Mouse (Mus musculus): ENCODE data around the gene Fam155a. TPM values are rescaled to one million over a fixed set of nuclear protein-coding genes. Genes with fewer than 3 reads are reported as not detected.

Fam155a gene
- polyA plus RNA-seq, 1 experiment from 2014 or later = 3.9 TPM

GRCm38 (mm10) chr8:9367721-9368120 is 403.2 kb downstream of the Fam155a start:
- Histone ChIP-seq H3K9me3 (ENCODE audit: control insufficient read depth, low read length) (no peaks in the 10 kb centered on the region), H3K4me2 (no peak overlapping the region), H3K4me1 (ENCODE audit: control insufficient read depth, insufficient read depth, low read length) (no peaks in the 10 kb centered on the region), H3K27me3 (ENCODE audit: control insufficient read depth, insufficient read depth, low read length) (no peaks in the 10 kb centered on the region), H3K4me3 (ENCODE audit: low read depth, low read length) (no peak overlapping the region), H3K36me3 (ENCODE audit: control insufficient read depth, insufficient read depth, low read length) (no peaks in the 10 kb centered on the region), H3K9ac (ENCODE audit: low read length) (no peak overlapping the region), H3K27ac (ENCODE audit: low read depth, low read length) (no peak overlapping the region)
- WGBS = 75% methylated on average over 6 of the region's 6 CpGs
- ATAC-seq (ENCODE audit: low FRiP score) (no peak), DNase-seq (ENCODE audit: low spot score, missing footprints) (no peak)

- H3K4me3 ChIP-seq (ENCODE audit: low read depth, low read length) = no peak overlapping the region
- H3K27ac ChIP-seq (ENCODE audit: low read depth, low read length) = no peak overlapping the region
- H3K4me2 ChIP-seq = no peak overlapping the region
- 96% methylated on average over 1 of the region's 1 CpGs for WGBS
- DNase-seq (ENCODE audit: low spot score, missing footprints) (no peak), ATAC-seq (ENCODE audit: low FRiP score) (no peak)
- H3K4me1 ChIP-seq (ENCODE audit: control insufficient read depth, insufficient read depth, low read length) = no peaks in the 10 kb centered on the region
- no peak overlapping the region for H3K9ac ChIP-seq (ENCODE audit: low read length)
- H3K36me3 ChIP-seq (ENCODE audit: control insufficient read depth, insufficient read depth, low read length) = no peaks in the 10 kb centered on the region
- no peaks in the 10 kb centered on the region for H3K27me3 ChIP-seq (ENCODE audit: control insufficient read depth, insufficient read depth, low read length)
- no peaks in the 10 kb centered on the region for H3K9me3 ChIP-seq (ENCODE audit: control insufficient read depth, low read length)
Measured at GRCm38 (mm10) chr8:9365381-9365780, 405.6 kb downstream of the Fam155a start.

GRCm38 (mm10) chr8:9348523-9349135 is 422.3 kb downstream of the Fam155a start:
- DNase-seq (ENCODE audit: low spot score, missing footprints) = peak; percentile 87
- Histone ChIP-seq H3K27me3 (ENCODE audit: control insufficient read depth, insufficient read depth, low read length) (no peaks in the 10 kb centered on the region), H3K4me1 (ENCODE audit: control insufficient read depth, insufficient read depth, low read length) (peaks cover 3% of the 10 kb centered on the region; the same call in 1 of the 2 replicates), H3K4me2 (no peak overlapping the region), H3K4me3 (ENCODE audit: low read depth, low read length) (no peak overlapping the region), H3K36me3 (ENCODE audit: control insufficient read depth, insufficient read depth, low read length) (no peaks in the 10 kb centered on the region), H3K27ac (ENCODE audit: low read depth, low read length) (no peak overlapping the region), H3K9me3 (ENCODE audit: control insufficient read depth, low read length) (no peaks in the 10 kb centered on the region), H3K9ac (ENCODE audit: low read length) (no peak overlapping the region)
- 51% methylated on average over 7 of the region's 7 CpGs for WGBS
- 0 out of 2 replicates have a peak, but pooled peaks have one; percentile 35 for ATAC-seq (ENCODE audit: low FRiP score)

- Histone ChIP-seq H3K27me3 (ENCODE audit: control insufficient read depth, insufficient read depth, low read length) (no peaks in the 10 kb centered on the region), H3K27ac (ENCODE audit: low read depth, low read length) (no peak overlapping the region), H3K9me3 (ENCODE audit: control insufficient read depth, low read length) (no peaks in the 10 kb centered on the region), H3K4me2 (no peak overlapping the region), H3K36me3 (ENCODE audit: control insufficient read depth, insufficient read depth, low read length) (no peaks in the 10 kb centered on the region), H3K4me3 (ENCODE audit: low read depth, low read length) (no peak overlapping the region), H3K4me1 (ENCODE audit: control insufficient read depth, insufficient read depth, low read length) (peaks cover 3% of the 10 kb centered on the region; the same call in 1 of the 2 replicates), H3K9ac (ENCODE audit: low read length) (no peak overlapping the region)
- no peak for ATAC-seq (ENCODE audit: low FRiP score)
- DNase-seq (ENCODE audit: low spot score, missing footprints) = no peak
- 77% methylated on average over 4 of the region's 4 CpGs for WGBS
Measured at GRCm38 (mm10) chr8:9347163-9347562, 423.8 kb downstream of the Fam155a start.

GRCm38 (mm10) chr8:9344136-9344535 is 426.8 kb downstream of the Fam155a start:
- peaks cover 3% of the 10 kb centered on the region; the same call in 1 of the 2 replicates for H3K4me1 ChIP-seq (ENCODE audit: control insufficient read depth, insufficient read depth, low read length)
- no peak overlapping the region for H3K9ac ChIP-seq (ENCODE audit: low read length)
- 79% methylated on average over 4 of the region's 4 CpGs for WGBS
- H3K9me3 ChIP-seq (ENCODE audit: control insufficient read depth, low read length) = no peaks in the 10 kb centered on the region
- no peaks in the 10 kb centered on the region for H3K36me3 ChIP-seq (ENCODE audit: control insufficient read depth, insufficient read depth, low read length)
- H3K4me2 ChIP-seq = no peak overlapping the region
- no peak overlapping the region for H3K4me3 ChIP-seq (ENCODE audit: low read depth, low read length)
- ATAC-seq (ENCODE audit: low FRiP score) = no peak
- H3K27ac ChIP-seq (ENCODE audit: low read depth, low read length) = no peak overlapping the region
- no peak for DNase-seq (ENCODE audit: low spot score, missing footprints)
- H3K27me3 ChIP-seq (ENCODE audit: control insufficient read depth, insufficient read depth, low read length) = no peaks in the 10 kb centered on the region

GRCm38 (mm10) chr8:9342998-9343397 is 428.0 kb downstream of the Fam155a start:
- no peak overlapping the region for H3K4me2 ChIP-seq
- H3K9me3 ChIP-seq (ENCODE audit: control insufficient read depth, low read length) = no peaks in the 10 kb centered on the region
- H3K4me1 ChIP-seq (ENCODE audit: control insufficient read depth, insufficient read depth, low read length) = peaks cover 3% of the 10 kb centered on the region; the same call in 1 of the 2 replicates
- H3K4me3 ChIP-seq (ENCODE audit: low read depth, low read length) = no peak overlapping the region
- 81% methylated on average over 9 of the region's 9 CpGs for WGBS
- no peak overlapping the region for H3K9ac ChIP-seq (ENCODE audit: low read length)
- H3K36me3 ChIP-seq (ENCODE audit: control insufficient read depth, insufficient read depth, low read length) = no peaks in the 10 kb centered on the region
- DNase-seq (ENCODE audit: low spot score, missing footprints) (no peak), ATAC-seq (ENCODE audit: low FRiP score) (no peak)
- H3K27ac ChIP-seq (ENCODE audit: low read depth, low read length) = no peak overlapping the region
- no peaks in the 10 kb centered on the region for H3K27me3 ChIP-seq (ENCODE audit: control insufficient read depth, insufficient read depth, low read length)

- Histone ChIP-seq H3K4me3 (ENCODE audit: low read depth, low read length) (no peak overlapping the region), H3K4me2 (no peak overlapping the region), H3K9ac (ENCODE audit: low read length) (no peak overlapping the region), H3K27ac (ENCODE audit: low read depth, low read length) (no peak overlapping the region), H3K36me3 (ENCODE audit: control insufficient read depth, insufficient read depth, low read length) (no peaks in the 10 kb centered on the region), H3K9me3 (ENCODE audit: control insufficient read depth, low read length) (no peaks in the 10 kb centered on the region), H3K4me1 (ENCODE audit: control insufficient read depth, insufficient read depth, low read length) (peaks cover under 1% of the 10 kb centered on the region; the same call in 1 of the 2 replicates), H3K27me3 (ENCODE audit: control insufficient read depth, insufficient read depth, low read length) (no peaks in the 10 kb centered on the region)
- no peak for ATAC-seq (ENCODE audit: low FRiP score)
- WGBS = 79% methylated on average over 9 of the region's 9 CpGs
- DNase-seq (ENCODE audit: low spot score, missing footprints) = no peak
Measured at GRCm38 (mm10) chr8:9342593-9342992, 428.4 kb downstream of the Fam155a start.

- no peak for ATAC-seq (ENCODE audit: low FRiP score)
- no peak overlapping the region for H3K4me3 ChIP-seq (ENCODE audit: low read depth, low read length)
- WGBS = 90% methylated on average over 8 of the region's 8 CpGs
Measured at GRCm38 (mm10) chr8:9337905-9338304, 433.1 kb downstream of the Fam155a start.

GRCm38 (mm10) chr8:9335933-9336303 is 435.0 kb downstream of the Fam155a start:
- Histone ChIP-seq H3K27me3 (ENCODE audit: control insufficient read depth, insufficient read depth, low read length) (no peaks in the 10 kb centered on the region), H3K9me3 (ENCODE audit: control insufficient read depth, low read length) (no peaks in the 10 kb centered on the region), H3K36me3 (ENCODE audit: control insufficient read depth, insufficient read depth, low read length) (no peaks in the 10 kb centered on the region), H3K4me2 (no peak overlapping the region), H3K27ac (ENCODE audit: low read depth, low read length) (no peak overlapping the region), H3K4me1 (ENCODE audit: control insufficient read depth, insufficient read depth, low read length) (peaks cover 19% of the 10 kb centered on the region), H3K9ac (ENCODE audit: low read length) (no peak overlapping the region), H3K4me3 (ENCODE audit: low read depth, low read length) (no peak overlapping the region)
- no peak for DNase-seq (ENCODE audit: low spot score, missing footprints)
- WGBS = 20% methylated on average over 6 of the region's 6 CpGs
- ATAC-seq (ENCODE audit: low FRiP score) = peak; percentile 70

More at GRCm38 (mm10) chr8:9337905-9338304, 433.1 kb downstream of the Fam155a start:
- Histone ChIP-seq H3K9ac (ENCODE audit: low read length) (no peak overlapping the region), H3K36me3 (ENCODE audit: control insufficient read depth, insufficient read depth, low read length) (no peaks in the 10 kb centered on the region), H3K27me3 (ENCODE audit: control insufficient read depth, insufficient read depth, low read length) (no peaks in the 10 kb centered on the region), H3K4me2 (no peak overlapping the region), H3K27ac (ENCODE audit: low read depth, low read length) (no peak overlapping the region), H3K9me3 (ENCODE audit: control insufficient read depth, low read length) (no peaks in the 10 kb centered on the region), H3K4me1 (ENCODE audit: control insufficient read depth, insufficient read depth, low read length) (peaks cover 19% of the 10 kb centered on the region)
- no peak for DNase-seq (ENCODE audit: low spot score, missing footprints)
